Mouse (Mus musculus) heart, embryonic 15.5 days (tissue): Measurements from ENCODE around the gene Hacd4. TPM values are rescaled to one million over a fixed set of nuclear protein-coding genes. Genes with fewer than 3 reads are reported as not detected.

Experiments used
- polyA plus RNA-seq: library from polyadenylated mRNA; unstranded; fragments of >200 nt; fragmentation: Nextera tagmentation; extraction: Ambion mirVana; gene quantifications from 2 replicates; pipeline ENCODE4 v1.2.1, GENCODE M21; 2015

The Hacd4 gene
- polyA plus RNA-seq, 1 experiment from 2014 or later = 7.9 TPM

Other genes with a start within 250 kb of the Hacd4 start
- not detected in 2 replicates for gene Ifnb1, start 83.8 kb upstream of the Hacd4 start, polyA plus RNA-seq
- gene Ifna15, start 119.3 kb upstream of the Hacd4 start, polyA plus RNA-seq = not detected in 2 replicates
- gene Ifna14, start 132.9 kb upstream of the Hacd4 start, polyA plus RNA-seq = not detected in 2 replicates
- not detected in 2 replicates for gene Ifna9, start 153.5 kb upstream of the Hacd4 start, polyA plus RNA-seq
- not detected in 2 replicates for gene Ifna12, start 164.4 kb upstream of the Hacd4 start, polyA plus RNA-seq
- gene C87499, start 195.5 kb upstream of the Hacd4 start, polyA plus RNA-seq = not detected in 2 replicates
- gene Ifna13, start 205.5 kb upstream of the Hacd4 start, polyA plus RNA-seq = not detected in 2 replicates
- gene Ifna16, start 238.0 kb upstream of the Hacd4 start, polyA plus RNA-seq = not detected in 2 replicates
- not detected in 2 replicates for gene Ifna2, start 245.0 kb upstream of the Hacd4 start, polyA plus RNA-seq